Mouse (Mus musculus) thymus, adult 2 months (tissue): ENCODE results near the gene Cyp1a1. TPM values are rescaled to one million over a fixed set of nuclear protein-coding genes. Genes with fewer than 3 reads are reported as not detected.

ENCODE experiments used
- DNase-seq: peaks from one replicate; pipeline ENCODE4 v3.0.0; 2021
- H3K27ac ChIP-seq: fragments of 200-500 bp; 2 replicates; pipeline ENCODE4 v1.5.1; 2012; ENCODE audit warnings: low read length, control low read depth; ENCODE audit not compliant: control insufficient read depth, insufficient read depth
- H3K27me3 ChIP-seq: fragments of 200-500 bp; 2 replicates; pipeline ENCODE4 v1.6.1; 2012; ENCODE audit warnings: mild to moderate bottlenecking, low read length, moderate library complexity, mixed read lengths; ENCODE audit not compliant: control insufficient read depth, insufficient read depth
- H3K36me3 ChIP-seq: fragments of 200-500 bp; 2 replicates; pipeline ENCODE4 v1.6.1; 2012; ENCODE audit warnings: mild to moderate bottlenecking, low read length, moderate library complexity; ENCODE audit not compliant: control insufficient read depth, insufficient read depth
- H3K4me1 ChIP-seq: fragments of 200-500 bp; replicated peaks from 2 replicates; pipeline ENCODE4 v1.6.1; 2012; ENCODE audit warnings: low read length; ENCODE audit not compliant: control insufficient read depth, insufficient read depth
- H3K4me3 ChIP-seq: fragments of 200-500 bp; 2 replicates; pipeline ENCODE4 v1.5.1; 2012; ENCODE audit warnings: mild to moderate bottlenecking, low read length, control low read depth, moderate library complexity; ENCODE audit not compliant: control insufficient read depth, insufficient read depth
- CTCF ChIP-seq: fragments of 200-500 bp; IDR thresholded peaks from 2 replicates; pipeline ENCODE4 v1.5.1; 2012; ENCODE audit warnings: mild to moderate bottlenecking, control low read depth, low read length, moderate library complexity, borderline replicate concordance; ENCODE audit not compliant: control insufficient read depth, poor library complexity, insufficient read depth; ENCODE audit errors: extremely low read depth
- POLR2A ChIP-seq: fragments of 200-500 bp; IDR thresholded peaks from 2 replicates; pipeline ENCODE4 v1.6.1; 2012; ENCODE audit warnings: mild to moderate bottlenecking, low read length, control low read depth, moderate library complexity; ENCODE audit not compliant: control insufficient read depth, poor library complexity, insufficient read depth; ENCODE audit errors: extremely low read depth
- WGBS: fragments of 180-500 bp; shearing (Covaris S2); methylation state at CpG from one replicate; pipeline ENCODE4 v1.1.7; 2018; 5-methylcytosine and 5-hydroxymethylcytosine counted together
- polyA plus RNA-seq: library from polyadenylated mRNA; depleted of rRNA; stranded (reverse); fragments of >200 nt; gene quantifications from 2 replicates; pipeline ENCODE4 v1.2.3, GENCODE M21; 2012; rRNA removed

The Cyp1a1 gene
- polyA plus RNA-seq, 1 experiment: 0.15 TPM

DNA sequence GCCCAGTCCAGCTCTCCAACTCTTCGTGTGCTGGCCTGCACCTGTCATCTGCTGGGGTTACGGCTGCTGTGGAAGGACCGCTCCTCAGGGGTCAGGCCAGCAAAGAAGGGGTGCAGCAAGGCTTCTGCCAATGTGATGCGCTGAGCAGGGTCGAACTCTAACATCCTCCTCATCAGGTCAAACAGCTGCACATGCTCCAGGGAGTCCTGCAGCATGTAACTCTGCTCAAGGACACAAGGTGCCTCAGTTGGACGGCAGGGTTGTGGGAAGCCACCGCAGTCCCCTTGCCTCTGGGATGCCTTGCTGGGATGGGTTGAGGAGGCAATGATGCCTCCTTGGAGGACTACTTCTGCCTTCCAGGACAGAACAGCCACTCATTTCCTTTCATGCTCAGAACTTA lies 63.2 kb downstream of the Cyp1a1 start:
- DNase-seq: no peak
- Histone ChIP-seq H3K27me3 (no peaks in the 10 kb centered on the region), H3K4me1 (no peaks in the 10 kb centered on the region), H3K36me3 (peaks cover 94% of the 10 kb centered on the region), H3K4me3 (no peak overlapping the region), H3K27ac (no peak overlapping the region)
- TF ChIP-seq CTCF (no peak), POLR2A (no peak)
- WGBS: 97% methylated on average over 7 of the region's 7 CpGs

Other genes with a start within 250 kb of the Cyp1a1 start
- 73.8 and 82.9 TPM in 2 replicates for gene Ppcdc, start 247.8 kb upstream of the Cyp1a1 start, polyA plus RNA-seq
- 9.3 and 12.1 TPM in 2 replicates for gene Scamp5, start 219.9 kb upstream of the Cyp1a1 start, polyA plus RNA-seq
- gene Rpp25, start 183.9 kb upstream of the Cyp1a1 start, polyA plus RNA-seq: 0.26 and 0.75 TPM in 2 replicates
- gene Cox5a, start 166.7 kb upstream of the Cyp1a1 start, polyA plus RNA-seq: 376 and 397 TPM in 2 replicates
- gene Fam219b, start 150.4 kb upstream of the Cyp1a1 start, polyA plus RNA-seq: 9.8 and 10.4 TPM in 2 replicates
- gene Mpi, start 135.2 kb upstream of the Cyp1a1 start, polyA plus RNA-seq: 39.1 and 54.3 TPM in 2 replicates
- 117 and 134 TPM in 2 replicates for gene Scamp2, start 127.0 kb upstream of the Cyp1a1 start, polyA plus RNA-seq
- 65.7 and 71.9 TPM in 2 replicates for gene Ulk3, start 98.5 kb upstream of the Cyp1a1 start, polyA plus RNA-seq
- gene Cplx3, start 81.6 kb upstream of the Cyp1a1 start, polyA plus RNA-seq: 0.04 and 0.34 TPM in 2 replicates
- gene Lman1l, start 67.2 kb upstream of the Cyp1a1 start, polyA plus RNA-seq: 0.20 and 0.26 TPM in 2 replicates
- gene Csk, start 34.3 kb upstream of the Cyp1a1 start, polyA plus RNA-seq: 245 and 301 TPM in 2 replicates
- 1.1 and 2.5 TPM in 2 replicates for gene Cyp1a2, start 4.2 kb upstream of the Cyp1a1 start, polyA plus RNA-seq
- gene Edc3, start 20.6 kb downstream of the Cyp1a1 start, polyA plus RNA-seq: 31.4 and 31.7 TPM in 2 replicates
- gene Clk3, start 77.9 kb downstream of the Cyp1a1 start, polyA plus RNA-seq: 597 and 762 TPM in 2 replicates
- 68.0 and 70.3 TPM in 2 replicates for gene Arid3b, start 148.9 kb downstream of the Cyp1a1 start, polyA plus RNA-seq
- gene Ubl7, start 223.1 kb downstream of the Cyp1a1 start, polyA plus RNA-seq: 182 and 201 TPM in 2 replicates